In the genomic region with DNA sequence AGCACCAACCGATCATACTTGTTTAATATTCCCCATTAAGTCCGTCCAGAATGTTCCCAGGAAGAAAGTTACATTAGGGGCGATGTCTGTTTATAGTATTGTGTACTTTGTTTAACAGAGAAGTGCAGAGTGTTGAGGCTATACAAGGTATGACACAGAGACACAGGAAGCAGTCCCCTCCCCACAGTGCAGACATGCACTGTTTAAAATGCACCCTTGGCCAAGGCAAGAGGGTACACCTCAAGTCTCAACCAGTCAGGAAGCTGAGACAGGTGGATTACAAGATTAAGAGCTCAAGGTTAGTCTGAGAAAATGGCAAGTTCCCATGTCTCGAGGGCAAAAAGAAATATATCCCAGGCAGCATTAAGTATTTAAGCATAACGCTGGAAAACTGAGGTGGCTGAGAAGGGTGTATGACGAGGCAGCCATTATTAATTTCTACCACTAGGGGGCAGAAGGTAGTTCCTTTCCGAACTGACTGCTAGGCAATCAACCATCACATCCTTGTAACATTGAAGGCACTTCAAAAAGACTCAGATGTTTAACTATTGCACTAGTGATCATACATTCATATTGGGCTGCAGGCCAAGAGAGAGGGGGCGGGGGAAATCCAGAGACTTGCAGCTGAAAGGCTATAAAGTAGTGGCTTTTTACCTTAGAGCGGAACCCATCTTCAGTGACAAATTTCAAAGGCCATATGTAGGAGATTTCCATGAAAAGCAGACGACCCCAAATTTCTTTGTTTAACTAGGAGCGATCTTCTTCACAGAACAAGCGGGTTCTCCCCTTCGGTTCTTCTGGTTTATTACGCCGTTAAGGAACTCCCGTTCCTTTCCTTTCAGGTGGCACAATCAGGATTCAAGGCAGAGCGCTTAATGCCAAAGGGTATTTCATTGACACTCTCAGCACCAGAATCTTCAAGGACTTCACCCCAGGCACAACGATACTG, we compare ENCODE assay signal across 8 mouse cellular contexts. TPM values are rescaled to one million over a fixed set of nuclear protein-coding genes. Genes with fewer than 3 reads are reported as not detected.
A peak's percentile ranks its signal among the peaks of the same experiment; 100 is the strongest.
DNase-seq lines count a peak whose midpoint lies in the region; ATAC-seq and TF ChIP-seq lines count a peak whose summit lies in the region.

No protein-coding gene starts in this region.

- DNase-seq in limb, embryonic 10.5 days (ENCODE audit: low spot score): no peak
- DNase-seq in c-Kit-negative CD71-positive TER-119-positive erythroid progenitor cells, embryonic 14.5 days (ENCODE audit: low read depth, low spot score): peak; percentile 13
- DNase-seq in forebrain, embryonic 14.5 days (ENCODE audit: low spot score): peak; percentile 81
- DNase-seq in kidney, adult 2 months: peak; percentile 71
- peak; percentile 27 for DNase-seq in liver, embryonic 13.5 days
- DNase-seq in retina, embryonic 14.5 days (ENCODE audit: low spot score): peak; percentile 86
- DNase-seq in urinary bladder, postnatal 25 days (ENCODE audit: low spot score): no peak

- H3K4me2 ChIP-seq in limb, embryonic 13.5 days (replicated peaks): no peak overlapping the region
- no peak overlapping the region for H3K4me2 ChIP-seq in forebrain, embryonic 14.5 days (ENCODE audit: low read length)
- H3K4me2 ChIP-seq in liver, embryonic 13.5 days: no peak overlapping the region

- H3K4me3 ChIP-seq in limb, embryonic 13.5 days: no peak overlapping the region
- no peak overlapping the region for H3K4me3 ChIP-seq in limb, embryonic 10.5 days
- H3K4me3 ChIP-seq in forebrain, embryonic 14.5 days (ENCODE audit: low read depth, low read length): no peak overlapping the region
- H3K4me3 ChIP-seq in kidney, adult 2 months (ENCODE audit: insufficient read depth, low read depth, low read length): no peak overlapping the region
- no peak overlapping the region for H3K4me3 ChIP-seq in liver, embryonic 13.5 days (replicated peaks)

- no peaks in the 10 kb centered on the region for H3K36me3 ChIP-seq in limb, embryonic 13.5 days
- H3K36me3 ChIP-seq in limb, embryonic 10.5 days: no peaks in the 10 kb centered on the region
- H3K36me3 ChIP-seq in forebrain, embryonic 14.5 days (ENCODE audit: control insufficient read depth, insufficient read depth, low read length): no peaks in the 10 kb centered on the region
- no peaks in the 10 kb centered on the region for H3K36me3 ChIP-seq in kidney, adult 2 months (ENCODE audit: control insufficient read depth, insufficient read depth, low read length)
- no peaks in the 10 kb centered on the region for H3K36me3 ChIP-seq in liver, embryonic 13.5 days

- ATAC-seq in limb, embryonic 13.5 days (ENCODE audit: low FRiP score, low read depth): peak; percentile 38; the same call in 1 of the 2 replicates
- ATAC-seq in forebrain, embryonic 14.5 days: peak; percentile 49; the same call in 1 of the 2 replicates
- ATAC-seq in liver, embryonic 13.5 days (ENCODE audit: low read depth): no peak

- H3K9ac ChIP-seq in limb, embryonic 13.5 days: no peak overlapping the region
- no peak overlapping the region for H3K9ac ChIP-seq in forebrain, embryonic 14.5 days (ENCODE audit: low read length)
- H3K9ac ChIP-seq in liver, embryonic 13.5 days: no peak overlapping the region

- TF ChIP-seq CTCF in kidney, adult 2 months (conservative IDR thresholded peaks at IDR 0.05; ENCODE audit: insufficient read depth, insufficient read length, low read depth, low read length): peak; percentile 32

- no peak for TF ChIP-seq POLR2A in kidney, adult 2 months (IDR thresholded peaks at IDR 0.05; ENCODE audit: low read depth, low read length)

- 58% methylated on average over 18 of the region's 18 CpGs for WGBS in limb, embryonic 13.5 days
- WGBS in limb, embryonic 10.5 days: 64% methylated on average over 18 of the region's 18 CpGs
- WGBS in forebrain, embryonic 14.5 days: 50% methylated on average over 18 of the region's 18 CpGs
- WGBS in kidney, adult 2 months: 62% methylated on average over 18 of the region's 18 CpGs
- WGBS in liver, embryonic 13.5 days (ENCODE audit: insufficient replicate concordance): 61% methylated on average over 18 of the region's 18 CpGs

- H3K4me1 ChIP-seq in limb, embryonic 13.5 days: peaks cover 28% of the 10 kb centered on the region
- peaks cover 43% of the 10 kb centered on the region for H3K4me1 ChIP-seq in limb, embryonic 10.5 days
- H3K4me1 ChIP-seq in forebrain, embryonic 14.5 days (ENCODE audit: control insufficient read depth, insufficient read depth, low read length): peaks cover 9% of the 10 kb centered on the region; the same call in 1 of the 2 replicates
- H3K4me1 ChIP-seq in kidney, adult 2 months (ENCODE audit: control insufficient read depth, insufficient read depth, low read length): no peaks in the 10 kb centered on the region; the same call in 1 of the 2 replicates
- peaks cover 23% of the 10 kb centered on the region for H3K4me1 ChIP-seq in liver, embryonic 13.5 days (replicated peaks)

- H3K27ac ChIP-seq in limb, embryonic 13.5 days: no peak overlapping the region
- no peak overlapping the region for H3K27ac ChIP-seq in limb, embryonic 10.5 days
- H3K27ac ChIP-seq in forebrain, embryonic 14.5 days (ENCODE audit: low read depth, low read length): no peak overlapping the region
- peak overlapping the region; percentile 27; the same call in 1 of the 2 replicates for H3K27ac ChIP-seq in kidney, adult 2 months (ENCODE audit: insufficient read depth, low read depth, low read length)
- no peak overlapping the region for H3K27ac ChIP-seq in liver, embryonic 13.5 days

- no peaks in the 10 kb centered on the region for H3K9me3 ChIP-seq in limb, embryonic 13.5 days
- no peaks in the 10 kb centered on the region for H3K9me3 ChIP-seq in limb, embryonic 10.5 days (replicated peaks)
- no peaks in the 10 kb centered on the region for H3K9me3 ChIP-seq in forebrain, embryonic 14.5 days (replicated peaks; ENCODE audit: control insufficient read depth, low read length)
- no peaks in the 10 kb centered on the region for H3K9me3 ChIP-seq in liver, embryonic 13.5 days (replicated peaks)

- H3K27me3 ChIP-seq in limb, embryonic 13.5 days: peaks cover 13% of the 10 kb centered on the region
- H3K27me3 ChIP-seq in limb, embryonic 10.5 days (ENCODE audit: low read depth, poor library complexity, severe bottlenecking): peaks cover 47% of the 10 kb centered on the region
- H3K27me3 ChIP-seq in forebrain, embryonic 14.5 days (replicated peaks; ENCODE audit: control insufficient read depth, insufficient read depth, low read length): peaks cover 15% of the 10 kb centered on the region
- no peaks in the 10 kb centered on the region for H3K27me3 ChIP-seq in kidney, adult 2 months (replicated peaks; ENCODE audit: control insufficient read depth, insufficient read depth, low read length)
- no peaks in the 10 kb centered on the region for H3K27me3 ChIP-seq in liver, embryonic 13.5 days

RNA-seq across cellular contexts. Expression of a gene that starts 27.8 kb away (rescaled TPM):
- not detected in 2 replicates for polyA plus RNA-seq in limb, embryonic 13.5 days (2015; fragmentation: Nextera tagmentation; extraction: Ambion mirVana)
- not detected in 2 replicates for polyA plus RNA-seq in limb, embryonic 10.5 days (2016; fragmentation: Nextera tagmentation; extraction: Ambion mirVana)
- not detected in 2 replicates for polyA plus RNA-seq in forebrain, embryonic 14.5 days (2014; fragmentation: Nextera tagmentation; extraction: Ambion mirVana)
- polyA plus RNA-seq in kidney, adult 2 months (2012; rRNA removed): not detected in 2 replicates
- not detected in 2 replicates for polyA plus RNA-seq in liver, embryonic 13.5 days (2015; fragmentation: Nextera tagmentation; extraction: Ambion mirVana)

Comparison
In these comparisons a context has a peak if more than half of its experiments do, and no peak if none do; other contexts are left out.
1. DNase-seq: peak in c-Kit-negative CD71-positive TER-119-positive erythroid progenitor cells, embryonic 14.5 days (single experiment), forebrain, embryonic 14.5 days (single experiment), kidney, adult 2 months (single experiment), liver, embryonic 13.5 days (single experiment) and retina, embryonic 14.5 days (single experiment); none in limb, embryonic 10.5 days (single experiment) and urinary bladder, postnatal 25 days (single experiment).